ENCODE assay signal across 23 mouse cellular contexts in genomic region chr17:15566908-15567307, GRCm38 (mm10). TPM values are rescaled to one million over a fixed set of nuclear protein-coding genes. Genes with fewer than 3 reads are reported as not detected.
DNase-seq lines count a peak whose midpoint lies in the region; ATAC-seq and TF ChIP-seq lines count a peak whose summit lies in the region.
"Had no signal": no experiment of that assay in that cellular context is flagged by ENCODE, and none has a peak within 500 bp of the region (broad histone marks: within the 10 kb centered on the region; RNA-seq: fewer than 3 reads in every experiment).

No protein-coding gene starts in this region.

- no peak for TF ChIP-seq EP300 in liver, postnatal 0 days (IDR thresholded peaks at IDR 0.05; ENCODE audit: low read depth)
- no peak for TF ChIP-seq EP300 in stomach, postnatal 0 days (optimal IDR thresholded peaks at IDR 0.05)

- H3K4me1 ChIP-seq in hindbrain, postnatal 0 days (ENCODE audit: insufficient read depth, low read length) = no peaks in the 10 kb centered on the region; the same call in 1 of the 2 replicates
- peaks cover 8% of the 10 kb centered on the region; the same call in 1 of the 2 replicates for H3K4me1 ChIP-seq in hindbrain, embryonic 14.5 days (replicated peaks; ENCODE audit: control insufficient read depth, insufficient read depth, low read length)
- peaks cover 8% of the 10 kb centered on the region for H3K4me1 ChIP-seq in liver, postnatal 0 days (ENCODE audit: insufficient read depth)
- H3K4me1 ChIP-seq in liver, embryonic 12.5 days = peaks cover 13% of the 10 kb centered on the region
- no peaks in the 10 kb centered on the region for H3K4me1 ChIP-seq in stomach, postnatal 0 days (replicated peaks; ENCODE audit: control insufficient read depth, insufficient read depth)
- H3K4me1 ChIP-seq: embryonic facial prominence, embryonic 12.5 days; limb, embryonic 12.5 days had no signal

- H3K9me3 ChIP-seq in hindbrain, postnatal 0 days (ENCODE audit: low read length) = no peaks in the 10 kb centered on the region
- no peaks in the 10 kb centered on the region for H3K9me3 ChIP-seq in hindbrain, embryonic 14.5 days (ENCODE audit: control insufficient read depth, low read length)
- no peaks in the 10 kb centered on the region for H3K9me3 ChIP-seq in liver, postnatal 0 days (ENCODE audit: low read length)
- H3K9me3 ChIP-seq in liver, embryonic 12.5 days (replicated peaks) = no peaks in the 10 kb centered on the region
- no peaks in the 10 kb centered on the region for H3K9me3 ChIP-seq in stomach, postnatal 0 days (ENCODE audit: control insufficient read depth, low read length)
- H3K9me3 ChIP-seq: embryonic facial prominence, embryonic 12.5 days; heart, embryonic 15.5 days; limb, embryonic 12.5 days; liver, embryonic 13.5 days; lung, embryonic 15.5 days; midbrain, embryonic 10.5 days; neural tube, embryonic 15.5 days had no signal

- H3K9ac ChIP-seq in hindbrain, postnatal 0 days (replicated peaks; ENCODE audit: low read length) = no peak overlapping the region
- H3K9ac ChIP-seq in hindbrain, embryonic 14.5 days = no peak overlapping the region
- no peak overlapping the region for H3K9ac ChIP-seq in liver, postnatal 0 days (replicated peaks)
- no peak overlapping the region for H3K9ac ChIP-seq in liver, embryonic 12.5 days
- H3K9ac ChIP-seq in stomach, postnatal 0 days (ENCODE audit: low read length) = no peak overlapping the region
- H3K9ac ChIP-seq: embryonic facial prominence, embryonic 12.5 days; heart, embryonic 15.5 days; limb, embryonic 12.5 days; liver, embryonic 13.5 days; lung, embryonic 15.5 days; neural tube, embryonic 15.5 days had no signal

- H3K4me2 ChIP-seq in hindbrain, postnatal 0 days (ENCODE audit: low read depth, low read length) = no peak overlapping the region
- no peak overlapping the region for H3K4me2 ChIP-seq in hindbrain, embryonic 14.5 days (replicated peaks)
- no peak overlapping the region for H3K4me2 ChIP-seq in liver, postnatal 0 days (ENCODE audit: low read depth, low read length)
- H3K4me2 ChIP-seq in liver, embryonic 12.5 days = no peak overlapping the region
- no peak overlapping the region for H3K4me2 ChIP-seq in stomach, postnatal 0 days (replicated peaks; ENCODE audit: low read depth)
- H3K4me2 ChIP-seq: embryonic facial prominence, embryonic 12.5 days; heart, embryonic 15.5 days; limb, embryonic 12.5 days; liver, embryonic 13.5 days; lung, embryonic 15.5 days; neural tube, embryonic 15.5 days had no signal

- no peak overlapping the region for H3K4me3 ChIP-seq in hindbrain, postnatal 0 days (ENCODE audit: low read length)
- H3K4me3 ChIP-seq in hindbrain, embryonic 14.5 days (replicated peaks; ENCODE audit: low read length) = no peak overlapping the region
- H3K4me3 ChIP-seq in liver, postnatal 0 days (ENCODE audit: low read depth, low read length) = no peak overlapping the region
- no peak overlapping the region for H3K4me3 ChIP-seq in liver, embryonic 12.5 days
- H3K4me3 ChIP-seq in stomach, postnatal 0 days (ENCODE audit: low read depth, low read length) = no peak overlapping the region
- H3K4me3 ChIP-seq: embryonic facial prominence, embryonic 12.5 days; heart, embryonic 15.5 days; limb, embryonic 12.5 days; liver, embryonic 13.5 days; lung, embryonic 15.5 days; midbrain, embryonic 10.5 days; neural tube, embryonic 15.5 days had no signal

- H3K27me3 ChIP-seq in hindbrain, postnatal 0 days (ENCODE audit: insufficient read depth, low read length) = no peaks in the 10 kb centered on the region
- no peaks in the 10 kb centered on the region for H3K27me3 ChIP-seq in hindbrain, embryonic 14.5 days (ENCODE audit: control insufficient read depth, insufficient read depth, low read length)
- H3K27me3 ChIP-seq in liver, postnatal 0 days (ENCODE audit: insufficient read depth, low read length) = no peaks in the 10 kb centered on the region
- H3K27me3 ChIP-seq in liver, embryonic 12.5 days (replicated peaks) = peaks cover 11% of the 10 kb centered on the region
- no peaks in the 10 kb centered on the region for H3K27me3 ChIP-seq in stomach, postnatal 0 days (ENCODE audit: control insufficient read depth, insufficient read depth, low read length)
- H3K27me3 ChIP-seq: embryonic facial prominence, embryonic 12.5 days; heart, embryonic 15.5 days; lung, embryonic 15.5 days; neural tube, embryonic 15.5 days; Patski had no signal

- ATAC-seq in hindbrain, postnatal 0 days = no peak
- no peak for ATAC-seq in hindbrain, embryonic 14.5 days (ENCODE audit: low FRiP score)
- ATAC-seq in liver, postnatal 0 days = no peak
- no peak for ATAC-seq in liver, embryonic 12.5 days
- no peak for ATAC-seq in stomach, postnatal 0 days (ENCODE audit: low FRiP score, low TSS enrichment)
- ATAC-seq: activated CD4-positive, CD25-positive, alpha-beta regulatory T cell, adult 4 months; hindbrain, embryonic 16.5 days; Patski had no signal

- no peaks in the 10 kb centered on the region for H3K36me3 ChIP-seq in hindbrain, postnatal 0 days (ENCODE audit: insufficient read depth, low read length)
- no peaks in the 10 kb centered on the region for H3K36me3 ChIP-seq in hindbrain, embryonic 14.5 days (replicated peaks; ENCODE audit: control insufficient read depth, insufficient read depth)
- no peaks in the 10 kb centered on the region for H3K36me3 ChIP-seq in liver, postnatal 0 days (replicated peaks; ENCODE audit: insufficient read depth, low read length)
- H3K36me3 ChIP-seq in liver, embryonic 12.5 days = no peaks in the 10 kb centered on the region
- H3K36me3 ChIP-seq in stomach, postnatal 0 days (ENCODE audit: control insufficient read depth, insufficient read depth, low read length) = no peaks in the 10 kb centered on the region
- H3K36me3 ChIP-seq: embryonic facial prominence, embryonic 12.5 days; heart, embryonic 15.5 days; limb, embryonic 12.5 days; liver, embryonic 13.5 days; lung, embryonic 15.5 days; midbrain, embryonic 10.5 days; neural tube, embryonic 15.5 days had no signal

- DNase-seq in hindbrain, postnatal 0 days (ENCODE audit: low spot score) = no peak
- DNase-seq in hindbrain, embryonic 14.5 days (ENCODE audit: low spot score) = no peak
- DNase-seq in liver, postnatal 0 days = no peak
- DNase-seq in ES-CJ7 (ENCODE audit: low read depth, low spot score) = peak; percentile 52
- no peak for DNase-seq in stomach, postnatal 0 days (ENCODE audit: low spot score)
- DNase-seq in ovary, postnatal 36 days (ENCODE audit: low spot score) = no peak
- DNase-seq: adrenal gland, adult 8-10 months; cerebellum, adult 2 months; cerebellum, postnatal 25 days; gastrocnemius, postnatal 36 days; kidney, adult 18-20 months; liver, embryonic 13.5 days had no signal

- peak; percentile 11; the same call in 1 of the 2 replicates for TF ChIP-seq CTCF in hindbrain, postnatal 0 days (IDR thresholded peaks at IDR 0.05; ENCODE audit: low read depth)
- peak; percentile 14; the same call in 1 of the 2 replicates for TF ChIP-seq CTCF in liver, postnatal 0 days (IDR thresholded peaks at IDR 0.05; ENCODE audit: low read depth)
- TF ChIP-seq CTCF in stomach, postnatal 0 days (IDR thresholded peaks at IDR 0.05; ENCODE audit: low read depth) = peak; percentile 32; the same call in 1 of the 2 replicates

- WGBS in hindbrain, postnatal 0 days = 72% methylated on average over 5 of the region's 5 CpGs
- 80% methylated on average over 5 of the region's 5 CpGs for WGBS in hindbrain, embryonic 14.5 days
- WGBS in liver, postnatal 0 days (ENCODE audit: insufficient replicate concordance) = 65% methylated on average over 5 of the region's 5 CpGs
- WGBS in liver, embryonic 12.5 days (ENCODE audit: insufficient replicate concordance) = 55% methylated on average over 5 of the region's 5 CpGs
- 75% methylated on average over 5 of the region's 5 CpGs for WGBS in stomach, postnatal 0 days

- no peak overlapping the region for H3K27ac ChIP-seq in hindbrain, postnatal 0 days
- H3K27ac ChIP-seq in hindbrain, embryonic 14.5 days = no peak overlapping the region
- H3K27ac ChIP-seq in liver, postnatal 0 days (ENCODE audit: low read depth) = no peak overlapping the region
- no peak overlapping the region for H3K27ac ChIP-seq in liver, embryonic 12.5 days
- no peak overlapping the region for H3K27ac ChIP-seq in stomach, postnatal 0 days (replicated peaks)
- H3K27ac ChIP-seq: embryonic facial prominence, embryonic 12.5 days; heart, embryonic 15.5 days; limb, embryonic 12.5 days; liver, embryonic 13.5 days; lung, embryonic 15.5 days; macrophage; midbrain, embryonic 10.5 days; neural tube, embryonic 15.5 days had no signal

RNA-seq across cellular contexts. Expression of gene Prdm9, which starts 2.8 kb away (rescaled TPM):
- total RNA-seq in hindbrain, postnatal 0 days (2014; rRNA removed) = 0.94 and 1.2 TPM in 2 replicates
- polyA plus RNA-seq in hindbrain, postnatal 0 days (2015; fragmentation: Nextera tagmentation; extraction: Ambion mirVana) = 0.76 and 1.2 TPM in 2 replicates
- 0.37 and 0.48 TPM in 2 replicates for polyA plus RNA-seq in hindbrain, embryonic 14.5 days (2014; fragmentation: Nextera tagmentation; extraction: Ambion mirVana)
- polyA plus RNA-seq in liver, postnatal 0 days (2015; fragmentation: Nextera tagmentation; extraction: Ambion mirVana) = 1.2 and 1.4 TPM in 2 replicates
- polyA plus RNA-seq in liver, embryonic 12.5 days (2016; fragmentation: Nextera tagmentation; extraction: Ambion mirVana) = 0.80 and 0.83 TPM in 2 replicates
- polyA plus RNA-seq in stomach, postnatal 0 days (2015; fragmentation: Nextera tagmentation; extraction: Ambion mirVana) = 1.6 and 2.2 TPM in 2 replicates

RNA-seq across cellular contexts. Expression of gene Pdcd2, which starts 39.8 kb away (rescaled TPM):
- total RNA-seq in hindbrain, postnatal 0 days (2014; rRNA removed) = 51.5 and 68.4 TPM in 2 replicates
- 48.7 and 49.2 TPM in 2 replicates for polyA plus RNA-seq in hindbrain, postnatal 0 days (2015; fragmentation: Nextera tagmentation; extraction: Ambion mirVana)
- polyA plus RNA-seq in hindbrain, embryonic 14.5 days (2014; fragmentation: Nextera tagmentation; extraction: Ambion mirVana) = 69.6 and 72.1 TPM in 2 replicates
- polyA plus RNA-seq in liver, postnatal 0 days (2015; fragmentation: Nextera tagmentation; extraction: Ambion mirVana) = 25.4 and 28.5 TPM in 2 replicates
- polyA plus RNA-seq in liver, embryonic 12.5 days (2016; fragmentation: Nextera tagmentation; extraction: Ambion mirVana) = 39.2 and 39.8 TPM in 2 replicates
- polyA plus RNA-seq in stomach, postnatal 0 days (2015; fragmentation: Nextera tagmentation; extraction: Ambion mirVana) = 36.3 and 36.8 TPM in 2 replicates
